Comparison of ENCODE assay signal across 10 mouse cellular contexts in the genomic region with DNA sequence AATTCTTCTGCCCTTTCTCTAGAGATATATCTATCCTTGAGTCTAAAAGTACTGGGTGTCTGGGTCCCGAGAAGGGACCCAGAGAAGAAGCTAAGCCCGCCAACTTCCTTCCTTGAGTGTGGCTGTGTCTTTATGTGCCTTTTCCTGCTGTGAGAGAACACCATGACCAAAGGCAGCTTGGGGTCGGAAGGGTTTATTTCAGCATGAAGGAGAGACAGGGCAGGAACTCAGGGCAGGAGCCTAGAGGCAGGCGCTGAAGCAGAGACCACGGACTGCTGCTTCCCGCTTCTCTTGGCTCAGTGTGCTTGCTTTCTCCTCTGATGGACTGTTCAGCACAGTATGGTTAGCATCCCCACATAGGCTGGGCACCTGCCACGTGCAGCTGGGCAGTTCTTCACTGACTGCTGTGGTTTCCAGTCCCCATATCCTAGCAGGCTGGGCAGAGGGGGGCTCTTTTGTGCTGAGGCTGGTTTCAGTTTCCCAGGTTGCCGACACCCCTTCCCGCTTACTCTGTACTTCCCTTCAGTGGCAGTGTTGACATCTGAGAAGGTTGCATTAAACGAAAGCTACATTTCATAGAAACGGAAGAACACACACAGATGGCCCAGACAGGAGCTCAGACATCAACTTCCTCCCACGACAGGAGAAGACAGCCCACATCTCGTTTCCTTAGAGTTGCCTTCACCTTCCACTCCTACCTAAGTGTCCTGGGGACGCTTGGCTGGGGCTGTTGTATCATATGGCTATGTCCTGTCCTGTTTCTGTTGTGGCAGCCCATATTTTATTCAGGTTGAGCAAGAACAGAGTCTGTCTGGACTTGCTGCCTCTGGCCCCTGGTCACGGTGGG. TPM values are rescaled to one million over a fixed set of nuclear protein-coding genes. Genes with fewer than 3 reads are reported as not detected.
DNase-seq lines count a peak whose midpoint lies in the region; ATAC-seq lines count a peak whose summit lies in the region.
"Had no signal": no experiment of that assay in that cellular context is flagged by ENCODE, and none has a peak within 500 bp of the region (broad histone marks: within the 10 kb centered on the region; RNA-seq: fewer than 3 reads in every experiment).

No protein-coding gene starts in this region.

- ATAC-seq in heart, embryonic 15.5 days (replicated peaks; ENCODE audit: insufficient number of reproducible peaks, insufficient read depth, low FRiP score, low read depth), result peak; percentile 21; the same call in 1 of the 2 replicates
- ATAC-seq in heart, embryonic 12.5 days (ENCODE audit: insufficient number of reproducible peaks, low FRiP score), result no peak
- ATAC-seq in granulocyte monocyte progenitor cell, adult 5-6 weeks (replicated peaks; ENCODE audit: poor library complexity, severe bottlenecking), result peak; percentile 80
- peak; percentile 27; the same call in 1 of the 2 replicates for ATAC-seq in megakaryocyte-erythroid progenitor cell, adult 5-6 weeks (replicated peaks; ENCODE audit: low FRiP score, low TSS enrichment, poor library complexity, severe bottlenecking)
- ATAC-seq in midbrain, embryonic 15.5 days (replicated peaks), result no peak
- ATAC-seq: hindbrain, postnatal 0 days had no signal

- H3K4me3 ChIP-seq in heart, embryonic 15.5 days, result no peak overlapping the region
- H3K4me3 ChIP-seq in heart, embryonic 12.5 days, result no peak overlapping the region
- H3K4me3 ChIP-seq in midbrain, embryonic 15.5 days, result no peak overlapping the region
- H3K4me3 ChIP-seq: midbrain, embryonic 12.5 days had no signal

- H3K9ac ChIP-seq in heart, embryonic 15.5 days, result no peak overlapping the region
- no peak overlapping the region for H3K9ac ChIP-seq in heart, embryonic 12.5 days
- no peak overlapping the region for H3K9ac ChIP-seq in midbrain, embryonic 15.5 days
- H3K9ac ChIP-seq: midbrain, embryonic 12.5 days had no signal

- no peaks in the 10 kb centered on the region for H3K9me3 ChIP-seq in heart, embryonic 15.5 days (replicated peaks)
- 0 out of 2 replicates have a peak, but pooled peaks cover 2% of the 10 kb centered on the region for H3K9me3 ChIP-seq in heart, embryonic 12.5 days (replicated peaks)
- no peaks in the 10 kb centered on the region for H3K9me3 ChIP-seq in midbrain, embryonic 15.5 days
- H3K9me3 ChIP-seq: midbrain, embryonic 12.5 days had no signal

- peak; percentile 41 for DNase-seq in A20 (ENCODE audit: low read depth, low spot score)
- no peak for DNase-seq in adrenal gland, adult 2 months
- no peak for DNase-seq in gastrocnemius, adult 8-10 months (ENCODE audit: low spot score in 2 of 2)

- H3K27me3 ChIP-seq in heart, embryonic 15.5 days, result no peaks in the 10 kb centered on the region
- no peaks in the 10 kb centered on the region for H3K27me3 ChIP-seq in heart, embryonic 12.5 days (replicated peaks)
- no peaks in the 10 kb centered on the region for H3K27me3 ChIP-seq in midbrain, embryonic 15.5 days (replicated peaks)
- H3K27me3 ChIP-seq: midbrain, embryonic 12.5 days had no signal

- peaks cover 5% of the 10 kb centered on the region for H3K4me1 ChIP-seq in heart, embryonic 15.5 days (replicated peaks)
- peaks cover 2% of the 10 kb centered on the region for H3K4me1 ChIP-seq in heart, embryonic 12.5 days (replicated peaks)
- peaks cover 4% of the 10 kb centered on the region; the same call in 1 of the 2 replicates for H3K4me1 ChIP-seq in midbrain, embryonic 15.5 days

- no peak overlapping the region; the same call in 1 of the 2 replicates for H3K4me2 ChIP-seq in heart, embryonic 15.5 days
- no peak overlapping the region for H3K4me2 ChIP-seq in heart, embryonic 12.5 days
- no peak overlapping the region for H3K4me2 ChIP-seq in midbrain, embryonic 15.5 days
- H3K4me2 ChIP-seq: midbrain, embryonic 12.5 days had no signal

- peak overlapping the region; percentile 52; the same call in 1 of the 2 replicates for H3K27ac ChIP-seq in heart, embryonic 15.5 days
- H3K27ac ChIP-seq in heart, embryonic 12.5 days (ENCODE audit: poor library complexity, severe bottlenecking), result no peak overlapping the region
- H3K27ac ChIP-seq in midbrain, embryonic 15.5 days, result no peak overlapping the region
- H3K27ac ChIP-seq: hindbrain, postnatal 0 days; midbrain, embryonic 12.5 days had no signal

- 0 out of 2 replicates have a peak, but pooled peaks cover 8% of the 10 kb centered on the region for H3K36me3 ChIP-seq in heart, embryonic 15.5 days
- H3K36me3 ChIP-seq in heart, embryonic 12.5 days, result peaks cover 14% of the 10 kb centered on the region
- no peaks in the 10 kb centered on the region for H3K36me3 ChIP-seq in midbrain, embryonic 15.5 days (replicated peaks)

- 65% methylated on average over 15 of the region's 15 CpGs for WGBS in heart, embryonic 15.5 days
- WGBS in heart, embryonic 12.5 days, result 82% methylated on average over 15 of the region's 15 CpGs
- 85% methylated on average over 15 of the region's 15 CpGs for WGBS in midbrain, embryonic 15.5 days

RNA-seq across cellular contexts. Expression of gene 1600014C10Rik, which starts 6.3 kb away (rescaled TPM):
- polyA plus RNA-seq in heart, embryonic 15.5 days (2015; fragmentation: Nextera tagmentation; extraction: Ambion mirVana), result 14.9 and 20.4 TPM in 2 replicates
- 13.5 and 14.1 TPM in 2 replicates for polyA plus RNA-seq in heart, embryonic 12.5 days (2016; fragmentation: Nextera tagmentation; extraction: Ambion mirVana)
- total RNA-seq in granulocyte monocyte progenitor cell, adult 5-6 weeks (2014; fragmentation: Nextera tagmentation), result 31.3 and 39.0 TPM in 2 replicates
- 23.6 and 31.1 TPM in 2 replicates for total RNA-seq in granulocyte monocyte progenitor cell, adult 5-6 weeks (2017)
- 8.6 and 9.2 TPM in 2 replicates for total RNA-seq in megakaryocyte-erythroid progenitor cell, adult 5-6 weeks (2014; fragmentation: Nextera tagmentation)
- 4.9 and 9.2 TPM in 2 replicates for total RNA-seq in megakaryocyte-erythroid progenitor cell, adult 5-6 weeks (2017)
- 10 to 100 TPM; 37.8 to 40.5 TPM for total RNA-seq in adrenal gland, adult 2 months (2021)
- 18.5 and 18.7 TPM in 2 replicates for polyA plus RNA-seq in adrenal gland, adult 2 months (2012; rRNA removed)
- total RNA-seq in gastrocnemius, adult 8-10 months (2022), result 10 to 100 TPM; 25.9 to 32.4 (median 27.0) TPM
- 29.5 and 31.9 TPM in 2 replicates for polyA plus RNA-seq in midbrain, embryonic 15.5 days (2015; fragmentation: Nextera tagmentation; extraction: Ambion mirVana)

RNA-seq across cellular contexts. Expression of gene Plekhf1, which starts 38.5 kb away (rescaled TPM):
- 5.4 and 6.4 TPM in 2 replicates for polyA plus RNA-seq in heart, embryonic 15.5 days (2015; fragmentation: Nextera tagmentation; extraction: Ambion mirVana)
- 1.7 TPM in 2 replicates for polyA plus RNA-seq in heart, embryonic 12.5 days (2016; fragmentation: Nextera tagmentation; extraction: Ambion mirVana)
- total RNA-seq in granulocyte monocyte progenitor cell, adult 5-6 weeks (2014; fragmentation: Nextera tagmentation), result 0.32 and 2.8 TPM in 2 replicates
- 0.52 and 1.2 TPM in 2 replicates for total RNA-seq in granulocyte monocyte progenitor cell, adult 5-6 weeks (2017)
- 1.0 TPM in 1 of 2 replicates, not detected in the other for total RNA-seq in megakaryocyte-erythroid progenitor cell, adult 5-6 weeks (2014; fragmentation: Nextera tagmentation)
- 0.38 and 0.42 TPM in 2 replicates for total RNA-seq in megakaryocyte-erythroid progenitor cell, adult 5-6 weeks (2017)
- total RNA-seq in adrenal gland, adult 2 months (2021), result 1 to 10 TPM; 2.7 to 3.7 TPM
- polyA plus RNA-seq in adrenal gland, adult 2 months (2012; rRNA removed), result 2.3 and 2.5 TPM in 2 replicates
- 1 to 10 TPM; 4.7 to 7.9 (median 6.4) TPM for total RNA-seq in gastrocnemius, adult 8-10 months (2022)
- polyA plus RNA-seq in midbrain, embryonic 15.5 days (2015; fragmentation: Nextera tagmentation; extraction: Ambion mirVana), result 0.48 and 0.72 TPM in 2 replicates

Comparison
In these comparisons a context has a peak if more than half of its experiments do, and no peak if none do; other contexts are left out.
1. ATAC-seq: peak in heart, embryonic 15.5 days (single experiment), granulocyte monocyte progenitor cell, adult 5-6 weeks (single experiment) and megakaryocyte-erythroid progenitor cell, adult 5-6 weeks (single experiment); none in heart, embryonic 12.5 days (single experiment) and midbrain, embryonic 15.5 days (single experiment).